Mouse (Mus musculus): ENCODE measurements around the gene Irx2.

DNA sequence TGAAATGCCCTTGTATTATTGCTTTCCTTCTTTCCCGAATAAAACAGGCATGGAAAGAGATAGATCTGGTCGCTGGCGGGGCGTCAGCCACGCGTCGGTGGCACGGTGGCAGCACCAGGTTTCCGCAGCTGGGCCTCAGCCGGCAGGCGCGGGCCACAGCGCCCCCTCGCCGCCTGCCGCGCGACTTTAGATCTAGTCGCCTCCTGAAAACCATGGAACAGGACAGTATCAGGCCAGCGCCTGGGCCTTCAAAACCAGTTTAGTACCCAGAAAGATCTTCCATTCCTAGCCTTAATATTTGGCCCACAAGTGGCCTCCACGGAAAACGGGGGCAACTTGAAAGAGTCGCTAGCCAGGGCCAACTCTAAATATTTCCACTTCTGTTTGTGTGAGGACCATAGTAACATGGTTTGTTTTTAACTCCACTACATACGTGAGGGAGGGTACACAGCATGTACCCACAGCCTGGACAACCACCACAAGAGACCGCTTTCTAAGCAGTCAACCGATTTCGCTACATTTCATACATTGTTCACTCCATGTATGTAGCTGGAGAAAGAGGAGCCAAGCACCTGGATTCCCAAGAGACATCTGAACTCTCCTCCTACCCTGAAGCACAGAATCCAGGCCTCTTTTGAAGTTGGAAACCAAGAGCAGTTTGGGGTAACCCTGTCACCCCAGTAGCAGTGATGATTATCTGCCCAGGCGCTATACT, 3.2 kb upstream of the Irx2 start:
- TF ChIP-seq USF1 (IDR thresholded peaks at IDR 0.05; ENCODE audit: low read depth), result no peak
- no peak for TF ChIP-seq E2F4 (IDR thresholded peaks at IDR 0.05; ENCODE audit: insufficient read depth)
- no peak for TF ChIP-seq POLR2A (IDR thresholded peaks at IDR 0.05; ENCODE audit: insufficient read length, low read depth)
- TF ChIP-seq POLR2AphosphoS2 (IDR thresholded peaks at IDR 0.05; ENCODE audit: insufficient read length, low read depth), result no peak
- TF ChIP-seq MAX (IDR thresholded peaks at IDR 0.05; ENCODE audit: low read depth), result no peak
